Mouse (Mus musculus): ENCODE measurements at regions not wholly inside any gene's neighbourhood (a gene's known extent, or its start where the extent isn't known, plus 50 kb on each side); places are given as distances from the start of the nearest gene placed in this dataset.

- TF ChIP-seq CTCF (IDR thresholded peaks at IDR 0.05; ENCODE audit: low read depth), result no peak
- TF ChIP-seq EP300 (IDR thresholded peaks at IDR 0.05; ENCODE audit: low read depth), result no peak
Measured at GRCm38 (mm10) chr7:74747704-74748103, 193.1 kb upstream of the Slco3a1 start.
